16 mouse cellular contexts compared by ENCODE assay signal in the genomic region with DNA sequence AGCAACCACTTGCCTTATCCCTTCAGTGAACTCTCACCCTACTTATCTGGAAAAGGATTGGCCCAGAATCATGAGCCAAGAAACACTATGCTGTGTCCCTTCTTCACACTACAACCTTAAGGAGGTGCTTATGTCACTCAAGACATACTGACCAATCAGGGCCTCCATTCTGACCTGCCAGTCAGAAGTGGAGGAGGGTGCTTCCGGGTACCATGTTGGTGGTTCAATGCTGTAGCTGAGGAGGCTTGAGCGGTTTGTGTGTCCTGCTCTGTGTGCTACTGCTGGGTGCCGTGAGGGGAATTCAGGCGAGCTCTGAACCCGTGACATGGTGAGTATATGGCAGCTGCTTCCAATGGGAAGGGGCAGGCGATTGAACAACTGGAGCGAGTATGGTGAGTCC.
DNase-seq lines count a peak whose midpoint lies in the region.
"Had no signal": no experiment of that assay in that cellular context is flagged by ENCODE, and none has a peak within 500 bp of the region (broad histone marks: within the 10 kb centered on the region; RNA-seq: fewer than 3 reads in every experiment).

No protein-coding gene starts in this region.

- peak; percentile 66 for DNase-seq in heart, adult 11 months
- no peak for DNase-seq in heart, adult 9 months (ENCODE audit: low spot score in 2 of 2)
- peak; percentile 94 for DNase-seq in ES-CJ7 (ENCODE audit: low read depth, low spot score)
- DNase-seq in R1 (ENCODE audit: low read depth, low spot score): peak; percentile 96
- DNase-seq in yolk sac, embryonic 10.5 days (ENCODE audit: low spot score): peak; percentile 29
- DNase-seq in left cerebral cortex, adult 11 months (ENCODE audit: low spot score): no peak
- no peak for DNase-seq in left cerebral cortex, adult 9 months (ENCODE audit: low spot score in 2 of 2)
- no peak for DNase-seq in liver
- DNase-seq: adrenal gland, adult 2 months; adrenal gland, postnatal 25 days; cerebellum, adult 18-20 months; cerebellum, adult 9-11 months; cerebellum, postnatal 36 days; gastrocnemius, postnatal 25 days; heart, postnatal 10 days; heart, postnatal 4 days had no signal

Comparison
In these comparisons a context has a peak if more than half of its experiments do, and no peak if none do; other contexts are left out.
1. DNase-seq: peak in heart, adult 11 months (single experiment), ES-CJ7 (single experiment), R1 (single experiment) and yolk sac, embryonic 10.5 days (single experiment); none in heart, adult 9 months (0 of 2), left cerebral cortex, adult 11 months (single experiment), left cerebral cortex, adult 9 months (0 of 2) and liver (single experiment).